Mouse (Mus musculus): ENCODE measurements around the gene Slc25a19.
"Not testable (repeated sequence)": the region's sequence is repeated elsewhere in the genome, so short reads cannot be mapped to it uniquely, and the experiment has no call there.

Gene Slc25a19

DNA sequence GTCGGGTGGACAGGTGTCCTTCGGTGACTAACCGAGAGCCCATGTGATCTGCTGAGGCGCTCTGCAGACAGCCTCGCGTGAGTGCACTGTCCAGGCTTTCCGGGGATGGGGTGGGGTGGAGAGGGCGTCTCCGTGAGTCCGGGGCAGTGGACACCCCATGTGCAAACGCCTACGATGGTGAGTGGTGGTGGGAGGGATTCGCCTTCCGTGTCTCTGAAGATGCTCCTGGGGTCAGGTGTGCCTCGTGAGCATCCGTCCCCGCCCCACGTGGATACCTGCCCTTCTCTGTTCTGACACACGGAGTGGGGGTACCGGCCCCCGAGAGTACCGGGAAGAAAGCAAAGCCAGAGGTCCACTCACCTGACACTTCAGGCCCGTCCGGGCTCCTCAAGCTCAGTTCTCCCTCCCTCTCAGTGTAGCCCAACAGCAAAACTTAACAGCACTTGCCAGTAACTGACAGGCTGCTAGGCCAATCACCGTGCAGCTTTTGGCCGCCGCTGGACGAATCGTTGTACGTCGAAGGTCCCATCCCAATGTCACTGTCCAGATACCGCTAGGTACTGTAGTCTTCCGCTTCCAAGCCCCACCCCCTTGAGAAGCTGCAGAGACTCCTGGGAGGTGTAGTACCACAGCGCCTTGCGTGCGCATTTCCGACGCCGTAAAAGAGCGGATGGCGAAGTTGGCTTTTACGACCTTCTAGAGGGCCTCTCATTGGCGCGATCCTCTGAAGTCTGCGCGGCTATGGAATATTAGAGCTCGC is at the start of gene Slc25a19:
Slc25a19 (minus strand) TSS at position 591 of the 760 bp plus-strand sequence.
- DNase-seq, result peak; percentile 100

DNA sequence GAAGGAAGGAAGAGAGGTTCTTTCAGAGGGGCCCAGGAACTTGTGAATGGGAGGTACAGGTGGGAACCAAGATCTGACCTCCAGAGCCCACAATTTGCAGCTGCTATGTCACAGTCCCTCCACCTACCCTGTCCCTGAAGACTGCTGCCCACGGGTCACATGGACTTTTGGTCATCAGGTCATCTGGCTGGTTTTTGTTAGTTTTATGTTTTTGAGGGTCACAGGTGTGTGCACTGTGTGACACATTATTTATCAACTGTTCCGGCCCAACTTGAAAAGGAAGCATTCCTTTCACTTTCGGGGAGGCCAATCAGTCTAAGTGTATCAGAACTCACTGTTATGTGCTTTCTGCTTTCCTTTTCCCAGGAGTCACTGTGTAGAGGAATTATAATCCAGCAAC is 49.4 kb upstream of the Slc25a19 start:
- no peak for DNase-seq

DNA sequence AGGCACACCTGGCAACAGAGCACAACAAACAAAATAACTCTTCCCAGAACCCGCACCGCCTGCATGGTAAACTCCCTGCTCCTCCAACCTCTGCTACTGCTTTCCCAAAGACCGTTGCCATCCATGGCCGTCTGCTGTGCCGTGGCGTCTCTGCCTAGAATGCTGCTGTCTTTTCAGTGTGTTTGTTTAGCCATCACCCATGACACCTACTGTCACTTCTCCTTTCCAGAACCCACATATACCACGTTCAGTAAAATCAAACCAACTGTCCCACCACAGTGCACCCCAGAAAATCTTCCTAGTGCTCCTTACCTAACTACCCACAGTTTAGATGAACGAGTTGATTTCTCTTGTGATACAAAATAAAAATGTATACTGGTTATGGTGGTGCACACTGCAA is 48.6 kb upstream of the Slc25a19 start:
- no peak for DNase-seq

DNA sequence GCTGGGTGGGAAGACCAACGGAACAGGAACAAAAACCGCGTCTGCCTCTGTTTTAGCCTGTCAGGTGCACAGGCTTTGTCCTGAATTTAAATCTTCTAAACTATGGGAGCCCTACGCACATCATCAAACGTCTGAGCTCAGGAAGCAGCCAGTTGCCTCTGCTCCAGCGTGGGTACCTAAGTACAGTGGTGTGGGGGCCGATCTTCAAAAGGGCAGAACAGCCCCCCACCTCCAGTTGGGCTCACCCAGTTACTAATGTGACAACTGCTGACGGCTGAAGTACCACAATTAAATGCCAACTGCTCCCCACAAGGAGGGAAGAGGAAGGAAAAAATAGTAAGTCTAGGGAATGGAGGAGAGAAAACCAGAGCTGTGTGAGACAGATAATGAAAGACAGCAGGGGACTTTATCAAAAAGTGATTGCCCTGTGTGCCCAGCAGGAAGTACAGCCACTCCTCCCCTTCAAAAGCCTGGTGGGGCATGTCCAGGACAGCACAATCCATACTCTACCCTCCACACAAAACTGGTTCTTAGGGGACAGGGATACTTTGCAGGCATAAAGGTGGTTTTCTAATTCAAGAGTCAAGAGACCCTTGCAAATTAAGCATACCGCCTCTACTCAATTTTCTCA is 46.3 kb upstream of the Slc25a19 start:
- DNase-seq, result peak; percentile 45

DNA sequence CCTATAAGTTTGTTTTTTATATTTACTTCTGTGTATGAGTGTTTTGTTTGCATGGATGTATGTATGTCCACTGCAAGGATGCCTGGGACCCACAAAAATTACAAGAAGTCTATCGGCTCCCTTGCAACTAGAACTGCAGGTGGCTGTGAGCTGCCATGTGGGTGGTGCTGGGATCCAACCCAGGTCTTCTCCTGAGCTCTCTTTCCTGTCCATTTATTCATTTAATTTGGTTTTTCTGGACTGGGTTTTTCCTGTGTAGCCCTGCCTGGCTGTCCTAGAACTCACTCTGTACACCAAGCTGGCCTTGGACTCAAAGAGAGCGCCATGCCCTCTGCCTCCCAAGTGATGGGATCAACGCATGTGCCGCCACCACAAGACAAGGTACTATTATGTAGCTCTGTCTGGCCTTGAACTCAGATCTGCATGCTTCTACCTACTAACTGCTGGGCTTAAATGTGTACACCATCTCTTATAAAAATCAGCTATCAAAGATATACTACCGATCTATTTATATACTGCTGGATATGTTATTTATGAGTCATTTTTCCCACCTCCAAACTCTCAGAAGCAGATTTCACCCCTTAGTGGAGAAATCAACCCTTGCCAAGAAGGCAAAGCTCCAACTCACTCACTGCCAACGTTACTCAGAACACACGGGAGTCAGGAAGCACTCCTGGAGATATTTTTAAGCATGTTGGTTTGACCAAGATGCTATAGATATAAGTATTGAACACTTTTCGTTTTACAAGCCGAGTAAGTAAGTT is 45.6 kb upstream of the Slc25a19 start:
- peak; percentile 44 for DNase-seq

DNA sequence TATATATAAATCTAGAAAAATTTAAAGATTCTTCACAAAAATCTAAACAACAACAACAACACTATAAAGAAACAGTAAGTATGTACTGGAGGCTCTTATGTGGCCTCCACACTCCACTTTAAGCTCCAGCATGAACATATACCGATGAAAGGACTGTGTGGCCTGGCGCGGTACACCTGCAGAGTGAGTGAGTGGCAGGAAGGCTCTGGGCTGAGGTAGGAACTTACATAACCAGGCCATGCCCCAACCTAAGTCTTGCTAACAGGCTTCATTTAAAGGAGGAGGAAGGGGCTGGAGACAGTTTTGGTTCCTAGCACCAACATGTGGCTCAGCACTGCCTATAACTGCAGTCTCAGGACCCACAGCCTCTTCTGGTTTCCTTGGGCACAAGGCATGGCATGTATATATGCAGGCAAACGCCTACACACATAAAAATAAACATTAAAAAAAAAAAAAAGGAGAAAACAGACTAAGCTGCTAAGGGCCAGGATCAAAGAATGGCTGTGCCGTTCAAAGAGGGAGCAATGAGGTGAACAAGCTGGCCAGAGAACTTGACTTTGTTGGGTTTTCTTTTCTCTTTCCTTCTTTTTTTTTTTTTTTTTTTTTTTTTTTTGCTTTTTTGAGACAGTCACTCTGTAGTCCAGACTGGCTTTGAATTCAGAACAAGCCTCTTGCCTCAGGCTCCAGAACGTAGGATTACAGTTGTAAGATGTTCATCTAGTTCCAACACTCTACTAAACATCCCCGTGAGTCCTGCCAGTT is 44.3 kb upstream of the Slc25a19 start:
- no peak for DNase-seq

DNA sequence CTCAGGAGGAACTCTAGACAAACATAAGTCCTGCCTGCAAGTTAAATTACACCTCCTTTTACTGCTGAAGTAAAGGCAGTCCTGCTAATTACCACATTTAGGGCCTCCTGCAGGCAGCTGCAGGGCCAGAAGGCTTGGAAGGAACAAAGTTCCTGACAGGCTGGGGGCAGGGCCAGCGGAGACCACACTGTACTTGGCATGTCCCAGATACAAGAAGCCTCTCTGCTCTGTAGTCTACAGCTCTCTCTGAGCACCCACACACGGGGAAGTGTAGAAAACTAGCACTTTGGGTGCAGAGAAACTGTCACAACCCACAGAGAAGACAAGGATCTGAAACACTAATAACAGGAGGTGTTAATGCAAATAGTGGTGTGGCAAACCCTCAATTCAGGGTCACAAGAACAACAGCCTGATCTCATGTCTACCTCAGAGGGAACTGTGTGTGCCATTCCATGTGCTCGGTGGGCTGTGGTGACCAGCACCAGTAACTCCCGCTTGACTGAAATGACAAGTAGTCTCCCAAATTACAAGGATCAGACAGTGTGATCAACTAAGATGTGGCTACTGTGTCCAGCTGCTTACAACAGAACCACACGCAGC is 42.5 kb upstream of the Slc25a19 start:
- peak; percentile 54 for DNase-seq

DNA sequence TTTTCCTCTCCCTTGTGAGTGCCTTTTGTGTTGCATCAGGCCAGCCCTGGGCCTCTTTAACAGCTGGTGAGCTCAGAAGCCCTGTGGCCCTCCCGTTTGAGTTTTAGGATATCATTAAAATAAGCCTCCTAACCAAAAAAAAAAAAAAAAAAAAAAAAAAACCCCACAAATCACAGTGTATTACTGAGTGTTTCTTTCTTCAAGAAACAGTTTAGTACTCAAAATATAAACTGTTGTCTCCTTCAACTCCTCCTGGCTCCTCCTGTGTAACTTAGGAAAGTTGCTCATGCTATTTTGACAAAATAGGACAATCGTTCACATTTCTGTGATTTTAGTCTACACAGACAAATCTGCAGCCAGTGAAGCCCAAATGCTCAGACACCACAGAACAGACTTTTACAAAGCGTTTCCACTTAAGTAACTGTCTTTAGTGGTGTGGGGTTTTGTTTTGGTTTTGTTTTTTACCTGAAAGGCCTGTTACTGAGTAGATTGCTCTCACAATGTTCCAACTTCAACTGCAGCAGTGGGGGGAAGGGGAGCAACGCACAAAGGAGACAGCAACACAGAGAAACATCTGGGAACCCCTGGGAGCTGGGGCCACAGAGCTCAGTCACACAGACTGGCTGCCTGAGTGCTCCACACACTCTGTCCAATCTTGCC is 35.7 kb upstream of the Slc25a19 start:
- no peak for DNase-seq

DNA sequence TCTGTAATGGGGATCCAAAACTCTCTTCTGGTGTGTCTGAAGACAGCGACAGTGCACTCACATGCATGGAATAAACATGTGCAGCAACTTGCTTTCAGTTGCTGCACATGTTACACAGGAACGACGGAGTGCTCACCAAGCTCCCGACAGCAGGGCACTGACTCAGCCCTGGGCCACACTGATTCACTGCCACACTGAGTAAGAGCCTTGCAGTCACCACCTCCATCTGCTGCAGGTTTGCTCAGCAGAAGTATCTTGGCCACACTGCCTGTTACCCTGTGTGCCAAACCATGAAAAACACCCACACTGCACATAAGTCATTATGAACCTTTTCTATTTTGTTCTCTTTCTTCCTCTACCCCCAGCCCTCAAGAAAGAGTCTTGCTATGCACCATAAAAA is 32.3 kb upstream of the Slc25a19 start:
- DNase-seq, result peak; percentile 78

DNA sequence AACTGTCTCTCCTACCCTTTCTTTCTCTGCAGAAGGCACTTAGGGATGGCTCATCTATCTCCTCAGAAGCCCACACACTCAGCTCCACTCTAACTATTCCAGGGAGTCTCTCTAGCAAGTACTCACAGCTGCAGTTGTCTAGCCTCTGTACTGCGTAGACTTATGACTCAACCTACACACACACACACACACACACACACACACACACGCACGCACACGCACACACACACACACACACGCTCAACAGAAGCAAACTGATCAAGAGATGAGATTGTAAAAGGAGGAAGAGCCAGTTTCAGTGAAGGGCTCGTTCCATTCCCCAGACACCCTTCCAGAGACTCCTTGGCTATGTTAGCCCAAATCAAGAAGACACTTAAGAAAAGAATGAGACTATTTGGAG is 30.4 kb upstream of the Slc25a19 start:
- no peak for DNase-seq

DNA sequence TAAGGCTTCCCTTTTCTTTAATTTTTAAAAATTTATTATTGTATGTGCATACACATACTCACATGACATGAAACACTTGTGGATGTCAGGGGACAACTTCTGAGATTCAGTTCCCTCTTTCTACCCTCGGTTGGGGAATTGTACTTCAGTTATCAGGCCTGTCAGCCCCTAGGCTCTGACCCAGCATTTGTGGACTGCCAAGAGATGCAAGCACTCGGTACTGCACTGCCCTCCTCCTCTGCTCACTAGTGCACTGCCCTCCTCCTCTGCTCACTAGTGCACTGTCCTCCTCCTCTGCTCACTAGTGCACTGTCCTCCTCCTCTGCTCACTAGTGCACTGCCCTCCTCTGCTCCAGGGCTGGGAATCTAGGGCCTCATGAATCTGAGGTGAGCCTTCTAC is 26.0 kb upstream of the Slc25a19 start:
- no peak for DNase-seq

DNA sequence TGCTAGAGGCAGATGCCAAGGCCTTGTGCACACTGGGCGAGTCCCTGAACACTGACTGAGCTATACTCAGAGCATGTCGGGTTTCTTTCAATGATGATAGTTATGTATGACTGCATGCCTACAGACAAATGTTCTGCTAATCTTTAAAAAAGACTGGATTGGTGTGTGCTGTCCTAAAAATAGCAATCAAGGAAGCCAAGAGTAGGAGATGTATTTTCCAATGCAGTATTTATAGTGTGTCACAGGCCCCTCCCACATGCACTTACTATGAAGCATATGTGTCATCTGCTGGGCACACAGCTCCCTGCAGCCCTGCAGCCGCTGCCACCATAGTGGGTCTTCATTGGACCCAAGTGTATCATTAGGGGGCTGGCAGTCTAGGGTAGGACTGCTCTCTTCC is 25.1 kb upstream of the Slc25a19 start:
- DNase-seq, result peak; percentile 61

DNA sequence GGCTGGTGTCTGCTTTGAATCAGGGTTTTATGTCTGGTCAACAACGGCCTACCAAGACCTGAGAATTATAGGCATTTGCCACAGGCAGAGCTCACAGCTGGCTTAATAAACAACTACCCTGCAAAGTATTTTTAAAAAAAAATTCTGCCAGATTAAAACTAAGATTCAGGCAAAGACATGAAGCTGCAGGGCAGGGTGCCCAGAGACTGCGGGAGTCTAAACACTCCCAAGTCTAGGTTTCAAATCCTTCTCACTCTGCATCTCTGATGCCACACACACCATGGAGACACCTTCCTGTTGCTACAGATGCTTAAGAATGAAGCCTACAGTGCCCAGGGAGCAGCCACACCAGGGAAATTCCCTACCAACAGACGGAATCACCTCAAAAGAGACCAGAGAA is 23.6 kb upstream of the Slc25a19 start:
- no peak for DNase-seq

DNA sequence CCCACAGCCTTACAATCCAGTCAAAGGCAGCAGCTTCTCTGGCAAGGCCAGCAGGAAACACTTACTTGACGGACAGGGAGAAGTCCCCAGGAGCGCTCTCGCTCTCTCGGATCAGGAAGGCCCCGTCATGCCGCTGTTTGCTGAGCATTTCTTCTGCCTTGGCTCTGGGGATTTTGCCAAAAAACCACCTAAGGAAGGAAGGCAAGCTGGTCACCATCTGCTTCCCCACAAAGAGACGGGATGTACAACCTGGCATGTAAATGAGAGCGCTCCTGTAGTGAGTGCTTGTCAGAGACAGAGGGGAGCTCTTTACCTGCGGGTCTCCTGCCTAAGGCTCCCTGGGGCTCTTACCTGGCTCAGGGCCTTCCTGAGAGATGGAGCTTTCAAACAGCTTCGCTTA is 21.6 kb upstream of the Slc25a19 start:
- DNase-seq, result peak; percentile 70

DNA sequence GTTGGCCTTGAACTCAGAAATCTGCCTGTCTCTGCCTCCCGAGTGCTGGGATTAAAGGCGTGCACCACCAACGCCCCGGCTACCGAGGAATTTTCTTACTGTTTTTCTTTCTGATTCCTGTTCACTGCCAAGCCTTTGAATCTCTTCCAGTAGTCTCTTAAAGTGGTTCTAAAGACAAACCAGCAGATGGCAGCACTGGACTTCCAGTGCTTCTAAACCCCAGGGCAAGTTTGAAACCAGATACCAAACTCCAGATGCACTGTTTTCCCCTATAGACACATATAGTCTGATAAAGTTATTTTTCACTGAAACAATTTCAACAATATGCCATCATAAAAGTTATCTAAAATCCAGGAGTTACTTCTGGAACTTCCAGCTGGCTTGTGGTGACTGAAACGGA is 19.4 kb upstream of the Slc25a19 start:
- peak; percentile 69 for DNase-seq

DNA sequence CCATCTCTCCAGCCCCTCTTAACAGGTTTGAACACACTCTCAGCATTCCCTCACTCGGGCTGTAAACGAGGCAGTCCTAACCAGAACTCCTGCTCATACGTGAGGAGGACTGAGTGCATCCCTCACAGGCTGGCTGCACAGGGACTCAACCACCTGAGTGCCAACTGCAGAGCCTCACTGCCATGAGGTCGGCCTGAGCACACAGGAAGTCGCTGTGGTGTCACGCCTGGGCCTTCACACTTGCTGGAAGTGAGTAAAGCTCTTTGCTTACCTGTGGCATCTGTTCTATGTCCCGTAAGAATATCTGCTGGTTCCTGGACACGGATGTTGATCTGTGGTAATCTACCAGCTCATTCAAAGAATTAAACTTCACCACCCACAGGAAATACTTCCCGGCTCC is 18.3 kb upstream of the Slc25a19 start:
- DNase-seq, result no peak

DNA sequence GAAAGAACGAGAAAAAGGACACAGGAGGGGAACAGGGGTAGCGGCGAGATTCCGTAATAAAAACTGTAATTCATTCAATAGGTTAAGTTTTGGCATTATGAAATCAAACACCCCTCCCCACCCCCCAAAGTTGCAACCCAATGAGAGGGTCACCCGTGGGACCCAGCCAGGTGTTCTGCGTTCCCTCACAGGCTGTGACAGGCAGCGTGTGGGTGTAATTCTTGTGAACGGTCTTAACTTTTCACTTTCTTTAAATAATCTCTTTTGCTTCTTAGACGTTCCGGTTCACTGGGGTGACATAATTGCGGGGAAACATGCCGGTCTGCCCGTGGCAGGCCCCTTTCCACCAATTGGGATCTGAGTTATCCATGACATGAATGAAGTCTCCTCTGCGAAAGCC is 17.4 kb upstream of the Slc25a19 start:
- DNase-seq, result not testable (repeated sequence)

DNA sequence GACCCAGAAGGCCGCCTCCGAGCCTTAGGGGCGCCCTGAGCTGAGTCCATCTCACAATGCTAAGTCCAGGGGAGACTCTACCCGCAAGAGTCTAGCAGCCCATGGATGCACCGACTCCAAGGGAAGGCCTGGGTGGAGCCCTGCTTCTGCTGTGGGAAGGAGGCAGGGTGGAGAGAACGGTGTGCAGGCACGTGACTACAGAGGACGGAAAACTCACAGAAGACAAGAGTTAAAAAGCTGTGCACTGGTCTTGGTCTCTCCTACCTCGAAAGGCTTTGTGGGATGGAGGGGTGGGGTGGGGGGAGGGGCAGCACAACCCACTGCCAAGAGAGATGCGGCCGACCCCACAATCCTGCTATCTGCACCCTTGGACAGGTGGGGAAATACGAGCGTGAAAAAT is 16.2 kb upstream of the Slc25a19 start:
- no peak for DNase-seq

DNA sequence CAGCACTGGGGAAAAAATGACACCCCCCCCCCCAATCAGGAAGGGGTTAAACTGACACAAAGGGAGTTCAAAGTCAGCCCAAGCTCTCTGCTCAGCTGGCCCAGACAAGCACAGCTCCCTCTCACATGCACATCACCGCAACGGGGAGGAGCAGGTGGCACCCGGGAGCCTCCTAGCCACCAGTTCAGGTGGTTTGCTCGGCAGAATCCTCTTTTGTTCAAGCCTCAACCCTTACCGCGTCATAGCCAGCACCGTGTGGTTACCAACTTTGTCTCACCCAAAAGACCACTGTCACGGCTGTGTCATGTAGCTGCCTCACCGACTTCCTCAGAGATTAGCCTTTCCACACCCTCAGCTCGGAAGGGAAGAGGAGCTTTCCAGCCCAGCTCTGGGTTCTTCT is 15.2 kb upstream of the Slc25a19 start:
- no peak for DNase-seq

DNA sequence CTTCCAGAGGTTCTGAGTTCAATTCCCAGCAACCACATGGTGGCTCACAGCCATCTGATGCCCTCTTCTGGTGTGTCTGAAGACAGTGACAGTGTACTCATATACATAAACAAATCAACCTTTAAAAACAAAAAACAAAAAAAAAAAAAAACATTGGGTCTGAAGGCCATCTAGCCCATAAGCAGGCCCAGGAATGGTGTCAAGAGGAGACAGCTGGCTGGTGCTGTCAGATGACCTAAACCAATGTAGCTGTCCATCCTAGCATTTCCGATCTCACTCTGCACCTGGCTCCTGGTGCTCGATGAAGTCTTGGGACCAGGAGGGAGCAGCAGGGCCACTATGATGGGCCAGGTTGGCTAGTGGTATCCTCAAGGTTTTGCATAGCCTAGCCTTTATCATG is 14.6 kb upstream of the Slc25a19 start:
- DNase-seq, result no peak

DNA sequence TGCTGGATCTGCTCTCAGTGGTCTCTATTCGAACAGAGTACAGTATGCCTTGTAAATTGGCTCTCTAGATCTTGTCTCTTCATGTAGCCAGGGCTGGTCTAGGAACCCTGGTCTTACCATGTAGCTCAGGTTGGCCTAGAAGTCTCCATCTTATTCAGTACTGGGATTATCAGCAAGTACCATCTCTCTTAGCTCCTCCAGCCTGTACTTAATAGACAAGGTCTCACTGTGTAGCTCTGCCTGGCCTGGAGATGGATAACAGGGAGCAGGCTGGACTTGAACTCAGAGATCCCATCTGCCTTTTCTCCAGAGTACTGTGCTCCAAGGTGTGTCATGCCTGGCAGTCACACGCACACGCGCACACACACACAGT is 13.6 kb upstream of the Slc25a19 start:
- no peak for DNase-seq

DNA sequence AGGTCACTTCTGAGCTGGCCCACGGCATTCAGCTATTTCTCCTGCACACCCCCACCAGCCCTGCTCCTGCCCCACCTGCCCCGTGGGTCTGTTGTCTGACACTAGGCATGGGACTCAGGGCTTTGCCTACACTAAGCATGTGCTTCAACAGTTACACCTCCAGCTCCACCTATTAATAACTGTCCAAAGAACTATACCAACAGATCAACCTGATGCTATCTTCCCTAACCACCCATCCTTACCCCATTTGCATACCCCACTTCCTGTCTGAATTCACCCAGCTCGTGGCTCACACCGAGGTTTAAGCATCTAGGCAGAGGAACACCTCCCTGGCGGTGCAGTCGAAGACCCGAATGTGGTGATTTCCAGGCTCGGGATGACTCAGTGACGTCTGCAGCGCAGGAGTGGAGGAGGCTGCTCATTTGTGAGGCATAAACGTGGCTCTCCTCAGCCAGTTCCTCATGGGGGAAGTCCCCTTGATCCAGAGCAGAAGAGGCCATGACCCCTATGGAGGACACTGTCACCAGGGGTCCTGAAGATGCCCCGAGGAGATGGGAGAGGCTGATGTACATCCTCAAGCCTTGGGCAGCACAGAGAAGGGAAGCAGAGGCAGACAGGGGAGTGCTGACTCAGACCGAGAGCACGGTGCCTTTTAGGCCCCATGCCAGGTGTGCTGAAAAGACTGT is 13.0 kb upstream of the Slc25a19 start:
- DNase-seq, result no peak

Data from layer of hippocampus, adult 9-11 months (tissue).